Mouse (Mus musculus) G1E (cell line): ENCODE measurements at regions not wholly inside any gene's neighbourhood (a gene's known extent, or its start where the extent isn't known, plus 50 kb on each side); places are given as distances from the start of the nearest gene placed in this dataset.
A peak's percentile ranks its signal among the peaks of the same experiment; 100 is the strongest.

ENCODE experiments used
- ATAC-seq: 2 replicates; pipeline ENCODE4 v1.8.0; 2016; ENCODE audit warnings: mild to moderate bottlenecking; ENCODE audit not compliant: insufficient number of reproducible peaks, poor library complexity, low FRiP score, severe bottlenecking; ENCODE audit errors: extremely low read depth
- DNase-seq: peaks from one replicate; pipeline ENCODE4 v3.0.0; 2012; ENCODE audit warnings: low spot score
- H3K27me3 ChIP-seq: 2 replicates; pipeline ENCODE4 v1.6.1; 2012; ENCODE audit warnings: mild to moderate bottlenecking, low read length, inconsistent platforms; ENCODE audit not compliant: insufficient read depth
- H3K36me3 ChIP-seq: replicated peaks from 2 replicates; pipeline ENCODE3; 2012; ENCODE audit warnings: mild to moderate bottlenecking, inconsistent platforms
- H3K4me1 ChIP-seq: 2 replicates; pipeline ENCODE4 v1.6.1; 2012; ENCODE audit warnings: low read depth, low read length, inconsistent platforms, mixed read lengths; ENCODE audit not compliant: insufficient read depth
- H3K4me3 ChIP-seq: 2 replicates; pipeline ENCODE4 v1.5.1; 2012; ENCODE audit warnings: low read depth, mild to moderate bottlenecking, inconsistent platforms, low read length, moderate library complexity, mixed read lengths
- H3K9me3 ChIP-seq: replicated peaks from 2 replicates; pipeline ENCODE4 v1.6.1; 2012; ENCODE audit warnings: inconsistent platforms
- CTCF ChIP-seq: IDR thresholded peaks from 2 replicates; pipeline ENCODE4 v1.5.1; 2012; ENCODE audit warnings: low read depth, low read length, inconsistent platforms, mixed read lengths
- GATA1 ChIP-seq: IDR thresholded peaks from 2 replicates; pipeline ENCODE4 v1.6.1; 2012; ENCODE audit warnings: borderline replicate concordance, low read length, inconsistent platforms, mixed read lengths
- GATA2 ChIP-seq: IDR thresholded peaks from 2 replicates; pipeline ENCODE4 v1.6.1; 2012; ENCODE audit warnings: low read depth, low read length, inconsistent platforms, borderline replicate concordance
- POLR2AphosphoS5 ChIP-seq: IDR thresholded peaks from 2 replicates; pipeline ENCODE4 v1.6.1; 2012; ENCODE audit warnings: low read depth, low read length, inconsistent platforms; ENCODE audit not compliant: insufficient replicate concordance
- TAL1 ChIP-seq: conservative IDR thresholded peaks from 2 replicates; pipeline ENCODE4 v1.6.1; 2012; ENCODE audit warnings: low read depth, low read length, inconsistent platforms, mixed read lengths

DNA sequence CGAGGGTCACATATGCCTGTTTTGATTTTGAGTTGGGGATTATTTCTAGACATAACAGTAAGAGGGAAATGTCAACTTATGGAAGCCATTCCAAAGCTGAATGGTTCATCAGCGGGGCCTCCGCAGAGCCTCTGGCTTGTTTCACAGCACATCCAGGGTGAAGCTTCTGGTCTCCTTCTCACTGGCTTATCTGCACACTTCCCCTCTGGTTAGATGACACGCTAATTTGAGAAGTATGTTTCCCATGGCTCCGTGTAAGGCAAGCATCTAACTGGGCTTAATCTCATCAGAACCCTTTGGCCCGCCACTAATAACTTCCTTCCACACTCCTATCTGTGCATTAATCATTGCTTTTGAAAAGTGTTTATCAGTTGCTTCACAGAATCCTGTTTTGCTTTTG, 299.7 kb downstream of the Irs2 start:
- H3K36me3 ChIP-seq, result no peaks in the 10 kb centered on the region
- no peak overlapping the region for H3K4me3 ChIP-seq
- ATAC-seq (0 out of 2 replicates have a peak, but pooled peaks have one; percentile 28), DNase-seq (no peak)
- TF ChIP-seq CTCF (no peak), GATA2 (no peak), POLR2AphosphoS5 (no peak), TAL1 (no peak)
- peaks cover 63% of the 10 kb centered on the region for H3K4me1 ChIP-seq
- H3K27me3 ChIP-seq, result peaks cover 44% of the 10 kb centered on the region
- no peaks in the 10 kb centered on the region for H3K9me3 ChIP-seq

DNA sequence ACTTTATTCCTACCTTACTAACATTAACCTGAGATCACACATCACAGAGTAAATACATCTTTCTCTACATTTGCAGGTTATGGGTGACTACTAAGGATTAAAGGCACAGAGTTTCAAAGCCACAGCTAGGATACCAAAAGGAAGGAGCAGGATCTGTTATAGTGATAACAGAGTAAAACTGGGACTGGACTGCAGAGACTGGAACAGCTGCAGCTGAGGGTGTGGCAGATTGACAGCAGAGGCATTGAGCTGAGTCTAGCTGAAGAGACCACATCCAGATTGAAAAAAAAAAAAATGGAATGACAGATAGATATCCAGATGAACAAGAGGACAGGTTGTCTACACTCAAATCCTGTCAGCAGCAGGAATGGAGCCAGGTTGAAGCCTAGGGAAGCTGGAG, 301.1 kb downstream of the Irs2 start:
- no peak for ATAC-seq
- Histone ChIP-seq H3K27me3 (peaks cover 49% of the 10 kb centered on the region), H3K9me3 (no peaks in the 10 kb centered on the region), H3K4me1 (peaks cover 55% of the 10 kb centered on the region), H3K36me3 (no peaks in the 10 kb centered on the region), H3K4me3 (no peak overlapping the region)
- no peak for TF ChIP-seq GATA1
- DNase-seq, result no peak

DNA sequence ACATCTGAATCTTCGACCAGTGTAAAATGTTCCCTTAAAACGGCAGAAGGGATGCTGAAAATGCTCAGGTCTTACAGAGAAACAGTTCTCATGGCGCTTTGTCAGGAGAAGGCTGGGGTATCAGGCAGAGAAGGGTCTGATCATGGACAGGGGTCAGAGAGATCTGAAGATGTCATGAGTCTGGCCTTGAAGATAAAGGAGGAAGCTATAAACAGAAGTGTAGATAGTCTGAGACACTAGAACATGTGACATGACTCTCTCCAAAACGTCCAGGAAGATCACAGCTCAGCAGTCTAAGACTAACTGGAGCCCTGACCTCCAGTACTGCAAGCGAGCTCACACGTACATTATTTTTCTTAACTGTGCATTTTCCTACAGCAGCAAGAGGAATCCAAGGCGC, 302.3 kb downstream of the Irs2 start:
- H3K36me3 ChIP-seq, result no peaks in the 10 kb centered on the region
- peak; percentile 84 for ATAC-seq

DNA sequence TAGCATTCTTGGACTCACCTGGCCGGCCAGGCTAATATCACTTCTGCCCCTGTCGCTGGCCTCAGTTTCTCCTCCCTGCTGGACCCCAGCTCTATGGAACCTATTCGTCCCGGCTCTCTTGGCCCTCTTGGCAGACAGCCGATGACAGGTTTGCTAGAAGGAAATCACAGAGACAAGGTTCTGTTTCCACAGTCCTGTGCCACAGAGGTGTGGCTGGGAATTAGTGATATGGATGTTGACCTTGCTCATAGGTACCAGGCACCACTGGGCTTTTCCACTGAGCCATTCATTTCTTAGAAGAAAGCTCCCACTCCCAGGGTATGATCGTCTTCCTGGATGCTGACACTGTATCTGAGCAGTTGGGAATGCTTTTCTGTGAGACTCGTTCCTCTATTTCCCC, 305.5 kb downstream of the Irs2 start:
- Histone ChIP-seq H3K27me3 (peaks cover 52% of the 10 kb centered on the region), H3K9me3 (no peaks in the 10 kb centered on the region), H3K4me3 (no peak overlapping the region), H3K4me1 (peaks cover 29% of the 10 kb centered on the region), H3K36me3 (no peaks in the 10 kb centered on the region)
- no peak for DNase-seq
- TF ChIP-seq GATA2 (no peak), CTCF (no peak), TAL1 (no peak), POLR2AphosphoS5 (no peak)
- ATAC-seq, result no peak

More for the DNA sequence above, 302.3 kb downstream of the Irs2 start:
- Histone ChIP-seq H3K4me3 (no peak overlapping the region; the same call in 1 of the 2 replicates), H3K4me1 (peaks cover 48% of the 10 kb centered on the region), H3K27me3 (peaks cover 52% of the 10 kb centered on the region), H3K9me3 (no peaks in the 10 kb centered on the region)
- TF ChIP-seq POLR2AphosphoS5 (no peak), TAL1 (0 out of 2 replicates have a peak, but pooled peaks have one; percentile 18), GATA1 (no peak)
- peak; percentile 12 for DNase-seq

DNA sequence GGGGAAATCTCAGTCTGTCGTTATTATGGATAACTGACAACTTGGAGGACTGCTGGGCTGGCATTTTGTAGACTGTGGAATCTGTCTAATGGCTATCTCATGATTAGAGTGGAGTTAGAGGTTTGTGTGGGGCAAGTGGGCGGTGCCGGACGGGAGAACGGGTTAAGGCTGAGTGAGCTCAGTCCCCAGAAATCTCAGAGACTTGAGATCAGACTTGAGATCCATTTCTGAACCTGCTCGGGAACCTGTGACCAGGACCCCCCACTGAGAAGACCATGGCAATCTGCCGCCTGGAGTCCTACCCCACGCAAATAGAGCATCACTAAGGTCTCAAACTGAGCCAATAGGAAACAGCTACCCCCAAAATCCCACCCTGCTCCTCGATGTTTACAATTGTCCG, 306.0 kb downstream of the Irs2 start:
- H3K36me3 ChIP-seq, result no peaks in the 10 kb centered on the region
- no peak overlapping the region for H3K4me3 ChIP-seq
- no peak for TF ChIP-seq CTCF
- no peak for TF ChIP-seq GATA2
- no peak for TF ChIP-seq TAL1
- TF ChIP-seq GATA1, result no peak
- TF ChIP-seq POLR2AphosphoS5, result no peak
- peaks cover 26% of the 10 kb centered on the region for H3K4me1 ChIP-seq
- ATAC-seq, result no peak
- no peaks in the 10 kb centered on the region for H3K9me3 ChIP-seq
- peaks cover 53% of the 10 kb centered on the region for H3K27me3 ChIP-seq
- no peak for DNase-seq

DNA sequence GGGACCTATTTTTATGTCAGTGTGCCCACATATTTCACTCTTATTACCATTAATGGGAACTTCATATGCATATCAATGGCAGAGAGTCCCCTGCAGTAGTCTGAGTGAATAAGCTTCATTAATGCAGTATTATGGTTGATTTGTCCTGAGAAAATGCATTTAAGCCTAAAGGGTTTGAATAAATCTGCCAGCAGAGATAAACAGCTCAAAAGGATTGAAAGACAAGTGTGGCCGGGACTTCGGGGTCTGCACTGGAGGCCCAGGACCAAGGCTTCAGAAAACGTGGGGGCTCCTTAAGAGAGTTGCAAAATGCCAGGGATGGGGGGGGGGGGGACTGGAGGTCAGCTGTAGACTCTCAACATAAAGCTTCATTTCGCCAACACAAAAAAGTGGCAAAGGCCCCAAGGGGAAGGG, 306.6 kb downstream of the Irs2 start:
- TF ChIP-seq GATA2 (no peak), TAL1 (no peak), GATA1 (no peak), POLR2AphosphoS5 (no peak), CTCF (no peak)
- Histone ChIP-seq H3K9me3 (no peaks in the 10 kb centered on the region), H3K36me3 (no peaks in the 10 kb centered on the region), H3K4me1 (peaks cover 24% of the 10 kb centered on the region), H3K27me3 (peaks cover 53% of the 10 kb centered on the region), H3K4me3 (no peak overlapping the region)
- DNase-seq (no peak), ATAC-seq (no peak)

DNA sequence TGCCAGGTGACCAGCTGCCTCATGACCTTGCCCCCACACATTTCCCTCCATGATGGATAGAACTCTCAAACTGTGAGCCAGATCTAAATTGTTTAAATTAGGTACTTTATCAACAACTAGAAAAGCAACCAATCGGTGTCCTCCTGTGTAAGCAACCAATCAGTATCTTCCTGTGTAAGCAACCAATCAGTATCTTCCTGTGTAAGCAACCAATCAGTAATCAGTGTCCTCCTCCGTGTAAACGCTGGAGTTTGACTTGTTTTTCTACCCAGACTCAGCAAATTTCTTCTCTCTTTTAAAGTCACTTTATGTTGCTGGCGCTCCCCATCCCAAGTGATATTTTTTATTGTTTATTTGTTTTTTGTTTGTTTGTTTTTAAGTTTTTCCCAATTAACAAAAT, 307.0 kb downstream of the Irs2 start:
- Histone ChIP-seq H3K4me1 (peaks cover 20% of the 10 kb centered on the region), H3K36me3 (no peaks in the 10 kb centered on the region), H3K27me3 (peaks cover 54% of the 10 kb centered on the region), H3K4me3 (no peak overlapping the region), H3K9me3 (no peaks in the 10 kb centered on the region)
- no peak for DNase-seq
- TF ChIP-seq GATA2, result no peak
- no peak for TF ChIP-seq CTCF
- TF ChIP-seq TAL1, result no peak
- no peak for TF ChIP-seq GATA1
- no peak for TF ChIP-seq POLR2AphosphoS5
- ATAC-seq, result no peak
